ENCODE assay signal across 9 mouse cellular contexts in genomic region chr6:89070011-89070410, GRCm38 (mm10).
DNase-seq lines count a peak whose midpoint lies in the region; ATAC-seq and TF ChIP-seq lines count a peak whose summit lies in the region.
"Had no signal": no experiment of that assay in that cellular context is flagged by ENCODE, and none has a peak within 500 bp of the region (broad histone marks: within the 10 kb centered on the region; RNA-seq: fewer than 3 reads in every experiment).

No protein-coding gene starts in this region.

- H3K27ac ChIP-seq in neural tube, embryonic 15.5 days (replicated peaks): no peak overlapping the region
- no peak overlapping the region for H3K27ac ChIP-seq in kidney, adult 2 months (ENCODE audit: insufficient read depth, low read depth, low read length)

- H3K9me3 ChIP-seq in neural tube, embryonic 15.5 days (replicated peaks): no peaks in the 10 kb centered on the region

- peaks cover 32% of the 10 kb centered on the region for H3K4me1 ChIP-seq in neural tube, embryonic 15.5 days
- no peaks in the 10 kb centered on the region for H3K4me1 ChIP-seq in kidney, adult 2 months (ENCODE audit: control insufficient read depth, insufficient read depth, low read length)
- H3K4me1 ChIP-seq: megakaryocyte, embryonic 14.5 days had no signal

- peak; percentile 67 for DNase-seq in neural tube, embryonic 10.5 days (ENCODE audit: extremely low spot score, low spot score)
- DNase-seq in embryo, embryonic 10.5 days (ENCODE audit: low spot score): peak; percentile 85
- peak; percentile 35 for DNase-seq in kidney, adult 2 months
- peak; percentile 54 for DNase-seq in lung, postnatal 25 days (ENCODE audit: low spot score)
- DNase-seq in thymus, adult 18-20 months: no peak
- no peak for DNase-seq in layer of hippocampus, adult 11-12 months (ENCODE audit: low spot score)

- no peak for TF ChIP-seq CTCF in kidney, adult 2 months (conservative IDR thresholded peaks at IDR 0.05; ENCODE audit: insufficient read depth, insufficient read length, low read depth, low read length)

- H3K4me3 ChIP-seq in neural tube, embryonic 15.5 days (replicated peaks): no peak overlapping the region
- H3K4me3 ChIP-seq in kidney, adult 2 months (ENCODE audit: insufficient read depth, low read depth, low read length): no peak overlapping the region
- H3K4me3 ChIP-seq: megakaryocyte, embryonic 14.5 days had no signal

- TF ChIP-seq POLR2A in kidney, adult 2 months (IDR thresholded peaks at IDR 0.05; ENCODE audit: low read depth, low read length): no peak

- no peak overlapping the region for H3K9ac ChIP-seq in neural tube, embryonic 15.5 days (replicated peaks)

- no peak overlapping the region for H3K4me2 ChIP-seq in neural tube, embryonic 15.5 days

- no peak for ATAC-seq in neural tube, embryonic 15.5 days (ENCODE audit: low FRiP score)
- ATAC-seq in cerebellum, adult (ENCODE audit: insufficient number of reproducible peaks, low FRiP score, low TSS enrichment): no peak

- H3K36me3 ChIP-seq in neural tube, embryonic 15.5 days: no peaks in the 10 kb centered on the region
- H3K36me3 ChIP-seq in kidney, adult 2 months (ENCODE audit: control insufficient read depth, insufficient read depth, low read length): no peaks in the 10 kb centered on the region

- no peaks in the 10 kb centered on the region for H3K27me3 ChIP-seq in neural tube, embryonic 15.5 days (replicated peaks)
- H3K27me3 ChIP-seq in kidney, adult 2 months (replicated peaks; ENCODE audit: control insufficient read depth, insufficient read depth, low read length): no peaks in the 10 kb centered on the region
- H3K27me3 ChIP-seq: megakaryocyte, embryonic 14.5 days had no signal

- WGBS in neural tube, embryonic 15.5 days: 16% methylated on average over 3 of the region's 3 CpGs
- 20% methylated on average over 3 of the region's 3 CpGs for WGBS in kidney, adult 2 months

Comparison
In these comparisons a context has a peak if more than half of its experiments do, and no peak if none do; other contexts are left out.
1. DNase-seq: peak in neural tube, embryonic 10.5 days (single experiment), embryo, embryonic 10.5 days (single experiment), kidney, adult 2 months (single experiment) and lung, postnatal 25 days (single experiment); none in thymus, adult 18-20 months (0 of 2) and layer of hippocampus, adult 11-12 months (single experiment).